Mouse (Mus musculus) brain, embryonic 14.5 days (tissue): Measurements from ENCODE around the gene Uncx.

ENCODE experiments used
- CTCF ChIP-seq: fragments of 200-500 bp; IDR thresholded peaks from 2 replicates; pipeline ENCODE4 v1.5.1; 2012; ENCODE audit warnings: inconsistent platforms, mild to moderate bottlenecking, moderate library complexity, borderline replicate concordance; ENCODE audit not compliant: insufficient read depth, insufficient read length; ENCODE audit errors: extremely low read depth
- POLR2A ChIP-seq: fragments of 200-500 bp; IDR thresholded peaks from 2 replicates; pipeline ENCODE4 v1.6.1; 2012; ENCODE audit warnings: mild to moderate bottlenecking, inconsistent platforms, borderline replicate concordance; ENCODE audit not compliant: poor library complexity, insufficient read depth, insufficient read length, severe bottlenecking; ENCODE audit errors: extremely low read depth

GRCm38 (mm10) chr5:139493690-139494089 lies 49.6 kb upstream of the Uncx start:
- TF ChIP-seq CTCF (no peak), POLR2A (no peak)
